Mouse (Mus musculus) stomach, postnatal 0 days (tissue): ENCODE results near the gene Gm19345.

ENCODE experiments used
- CTCF ChIP-seq: IDR thresholded peaks from 2 replicates; pipeline ENCODE4 v1.5.1; 2016; ENCODE audit warnings: antibody characterized with exemption, low read depth, mild to moderate bottlenecking, moderate library complexity
- EP300 ChIP-seq: optimal IDR thresholded peaks from 2 replicates; pipeline ENCODE3; 2016; ENCODE audit warnings: antibody characterized with exemption

DNA sequence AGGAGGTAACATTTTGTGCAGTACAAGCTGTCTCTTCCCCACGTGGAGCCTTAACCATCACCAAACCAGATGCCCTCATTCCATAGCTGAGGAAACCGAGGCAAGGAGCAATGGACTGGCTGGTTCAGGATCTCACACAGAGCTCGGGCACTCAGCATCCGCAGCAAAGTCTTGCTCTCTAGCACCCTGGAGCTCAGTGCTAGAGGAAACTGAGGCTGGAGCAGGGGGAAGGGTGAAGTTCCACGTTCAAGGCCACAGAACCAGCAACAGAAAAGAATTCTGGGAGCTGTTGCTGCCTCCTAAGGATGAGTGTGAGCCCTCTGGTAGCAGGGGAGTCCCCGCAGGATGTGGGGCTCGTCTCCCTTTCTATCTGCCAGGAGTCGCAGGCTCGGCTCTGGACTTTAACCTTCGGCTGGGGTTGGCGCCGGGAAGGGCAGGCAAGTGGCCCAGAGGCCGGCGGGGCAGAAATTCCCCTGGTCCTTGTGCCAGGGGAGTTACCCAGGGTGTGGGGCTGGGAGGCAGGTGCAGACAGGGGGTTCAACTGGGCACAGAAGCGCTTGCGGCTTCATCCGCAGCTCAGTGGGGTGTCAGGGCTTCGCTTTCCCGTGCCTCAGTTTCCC is 8.8 kb upstream of the Gm19345 start:
- no peak for TF ChIP-seq EP300
- TF ChIP-seq CTCF, result no peak
